Mouse (Mus musculus) cerebellum, postnatal 10 days (tissue): ENCODE measurements around the gene AC109138.7.

Experiments
- DNase-seq, 2 experiments: peaks; one replicate each; pipeline ENCODE4 v3.0.0; 2021; ENCODE audit warnings: mixed read lengths in 2 of 2

AC109138.7 gene

DNA sequence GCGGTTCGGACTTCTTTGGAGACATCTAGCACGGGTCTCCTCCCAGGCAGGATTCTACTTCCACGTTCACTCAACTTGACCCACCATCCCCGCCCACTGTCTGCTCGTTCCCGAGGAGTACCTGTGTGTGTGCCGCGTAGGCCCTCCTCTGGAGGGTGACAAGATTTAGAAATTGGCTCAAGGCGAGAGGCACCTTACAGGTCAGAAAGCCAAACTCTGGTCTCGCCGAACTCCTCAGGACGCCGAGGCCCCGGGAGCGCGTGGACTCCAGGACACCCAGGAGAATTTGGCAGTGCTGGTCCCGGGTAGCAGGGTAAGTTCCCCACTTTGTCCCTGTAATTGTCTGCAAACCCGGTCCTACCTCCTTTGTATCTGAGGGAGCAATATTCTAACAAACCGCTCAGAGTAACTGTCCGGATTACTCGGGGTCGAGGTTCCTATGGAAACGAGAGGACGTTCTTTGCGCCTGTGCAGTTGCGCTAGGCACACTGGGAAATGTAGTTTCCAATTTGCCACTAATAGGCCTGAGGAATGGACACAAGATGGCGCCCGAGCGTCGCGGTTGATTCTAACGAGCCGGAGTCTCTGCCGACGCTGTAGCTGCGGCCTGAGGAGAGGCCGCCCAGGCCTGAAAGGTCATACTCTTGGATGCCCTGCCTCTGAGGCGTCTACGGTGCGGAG lies 43.2 kb downstream of the AC109138.7 start:
- peak; percentile 96 to 97 for DNase-seq

DNA sequence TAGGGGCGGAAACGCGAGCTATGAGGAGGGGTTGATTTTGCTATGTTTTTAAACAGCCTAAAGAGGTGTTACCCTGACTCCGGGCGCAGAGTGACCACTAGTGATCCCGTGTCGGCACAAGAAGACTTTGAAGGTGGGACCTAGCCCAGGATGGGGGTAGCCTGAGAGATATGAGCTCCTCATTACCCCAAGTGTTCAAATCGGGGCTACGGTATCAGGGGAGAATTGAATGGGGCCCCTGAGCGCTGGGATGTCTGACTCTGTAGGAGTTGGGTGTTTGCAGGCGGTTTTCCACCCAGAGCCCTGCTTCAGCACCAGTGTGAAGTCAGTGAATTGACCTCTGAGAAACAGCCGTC lies 43.7 kb downstream of the AC109138.7 start:
- DNase-seq = no peak

DNA sequence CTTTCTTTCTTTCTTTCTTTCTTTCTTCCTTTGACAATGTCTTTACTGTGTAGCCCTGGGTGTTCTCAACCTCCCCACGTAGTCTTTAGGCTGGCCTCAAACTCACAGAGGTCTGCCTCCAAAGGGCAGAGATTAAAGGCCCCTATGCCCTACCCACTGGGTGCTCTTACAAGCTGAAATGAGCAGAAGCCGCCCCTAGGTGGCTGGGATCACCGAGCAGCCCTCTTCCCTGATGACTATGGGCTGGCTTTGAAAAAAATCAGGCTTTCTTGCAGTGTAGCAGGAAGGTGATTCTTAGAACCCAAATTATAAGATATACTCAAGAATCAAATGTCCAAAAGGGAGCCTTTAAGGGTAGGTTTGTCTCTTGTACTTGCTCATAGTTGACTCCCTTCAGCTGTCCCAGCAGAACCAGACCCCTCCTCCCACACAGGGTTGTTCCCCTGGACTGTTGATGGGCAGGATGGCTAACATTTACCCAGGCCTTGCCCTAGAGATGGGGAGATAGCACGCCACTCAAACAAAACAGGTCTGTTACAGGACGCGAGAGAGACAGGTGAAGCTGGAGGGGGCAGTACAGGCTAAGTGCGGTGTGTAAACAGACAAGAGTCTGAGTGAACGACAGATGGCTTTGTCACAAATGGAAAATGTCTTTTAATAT lies 47.0 kb downstream of the AC109138.7 start:
- no peak for DNase-seq

DNA sequence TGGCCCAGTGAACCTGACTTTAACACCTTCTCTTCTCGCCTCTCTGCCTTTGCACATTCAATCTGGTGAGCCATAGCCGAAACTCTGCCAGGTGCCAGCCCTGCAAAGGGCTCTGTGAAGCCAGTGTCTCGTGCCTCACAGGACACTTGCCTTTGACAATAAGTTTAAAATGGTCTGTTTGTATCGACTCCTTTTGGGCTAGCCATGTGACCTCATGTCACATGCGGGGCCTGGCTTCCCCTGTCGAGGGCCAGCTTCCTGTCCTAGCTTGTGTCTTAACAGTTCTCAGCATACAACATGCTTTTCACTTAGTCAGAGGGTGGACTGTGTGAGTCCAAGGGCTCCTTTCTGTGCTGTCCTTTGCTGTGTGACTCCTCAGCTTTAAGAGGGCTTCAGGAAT lies 48.6 kb downstream of the AC109138.7 start:
- no peak for DNase-seq

DNA sequence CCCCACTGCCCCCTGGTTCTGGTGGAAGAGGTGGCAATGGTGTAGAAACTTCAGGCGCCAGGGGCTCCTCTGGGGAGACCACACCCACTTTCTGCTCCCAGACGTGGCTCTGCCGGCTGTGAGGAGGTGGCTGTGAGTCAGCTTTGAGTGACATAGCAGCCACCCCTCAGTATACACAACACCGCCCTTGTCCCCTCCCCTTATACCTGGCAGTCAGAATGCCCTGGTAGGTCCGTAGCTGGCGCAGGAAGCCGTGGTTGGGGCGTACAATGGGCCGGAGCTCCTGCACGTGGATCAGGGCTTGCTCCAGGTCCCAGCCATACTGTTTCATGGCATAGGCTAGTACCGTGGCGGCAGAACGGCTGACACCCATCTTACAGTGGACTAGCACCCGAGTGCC lies 49.5 kb downstream of the AC109138.7 start:
- DNase-seq = no peak

DNA sequence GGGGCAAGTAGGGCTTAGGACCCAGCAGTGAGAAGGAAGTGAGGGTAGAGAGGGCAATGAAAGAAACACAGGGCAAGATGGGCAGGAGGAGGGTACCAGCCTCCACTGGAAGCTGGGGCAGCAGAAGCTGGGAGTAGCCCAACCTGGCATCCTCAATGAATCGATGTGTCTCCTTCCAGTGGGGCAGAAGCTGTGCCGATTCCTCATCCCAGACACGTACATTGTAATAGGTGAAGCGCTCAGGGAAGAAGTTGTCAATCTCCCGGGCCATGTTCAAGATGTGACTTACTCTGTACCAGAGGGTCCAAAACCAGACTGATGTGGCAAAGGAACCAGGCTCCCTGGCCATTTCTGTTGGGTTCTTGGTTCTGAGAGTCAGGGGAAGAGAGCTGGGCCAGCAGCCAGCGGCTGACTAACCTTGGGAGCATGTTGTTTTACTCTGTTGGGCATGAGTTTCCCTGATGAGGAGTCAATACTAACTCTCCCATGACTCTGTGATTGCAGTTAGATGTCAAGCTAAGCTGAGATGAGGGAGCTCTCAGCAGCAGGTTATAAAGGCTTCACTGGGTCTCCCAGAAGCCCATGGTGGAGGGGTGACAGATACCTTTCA lies 50.1 kb downstream of the AC109138.7 start:
- no peak for DNase-seq

DNA sequence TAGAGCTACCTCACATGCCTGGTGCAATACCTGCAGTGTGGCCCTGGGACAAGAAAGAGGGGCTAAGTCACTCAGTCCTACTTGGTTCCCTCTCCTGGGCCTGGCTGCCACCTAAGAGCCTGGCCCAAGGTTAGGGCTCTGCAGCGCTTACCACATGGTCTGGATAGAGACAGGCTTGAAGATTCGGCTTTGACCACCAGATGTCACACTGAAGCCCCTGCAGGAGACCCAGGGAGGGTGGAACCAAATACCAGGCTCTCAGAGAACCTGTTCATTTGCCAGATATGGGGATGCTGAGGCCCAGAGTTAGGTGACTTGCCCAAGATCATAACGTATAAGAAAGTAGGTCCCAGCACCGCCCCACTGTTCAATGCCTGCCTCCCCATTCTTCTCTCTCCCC lies 51.8 kb downstream of the AC109138.7 start:
- peak; percentile 55 to 59 for DNase-seq

DNA sequence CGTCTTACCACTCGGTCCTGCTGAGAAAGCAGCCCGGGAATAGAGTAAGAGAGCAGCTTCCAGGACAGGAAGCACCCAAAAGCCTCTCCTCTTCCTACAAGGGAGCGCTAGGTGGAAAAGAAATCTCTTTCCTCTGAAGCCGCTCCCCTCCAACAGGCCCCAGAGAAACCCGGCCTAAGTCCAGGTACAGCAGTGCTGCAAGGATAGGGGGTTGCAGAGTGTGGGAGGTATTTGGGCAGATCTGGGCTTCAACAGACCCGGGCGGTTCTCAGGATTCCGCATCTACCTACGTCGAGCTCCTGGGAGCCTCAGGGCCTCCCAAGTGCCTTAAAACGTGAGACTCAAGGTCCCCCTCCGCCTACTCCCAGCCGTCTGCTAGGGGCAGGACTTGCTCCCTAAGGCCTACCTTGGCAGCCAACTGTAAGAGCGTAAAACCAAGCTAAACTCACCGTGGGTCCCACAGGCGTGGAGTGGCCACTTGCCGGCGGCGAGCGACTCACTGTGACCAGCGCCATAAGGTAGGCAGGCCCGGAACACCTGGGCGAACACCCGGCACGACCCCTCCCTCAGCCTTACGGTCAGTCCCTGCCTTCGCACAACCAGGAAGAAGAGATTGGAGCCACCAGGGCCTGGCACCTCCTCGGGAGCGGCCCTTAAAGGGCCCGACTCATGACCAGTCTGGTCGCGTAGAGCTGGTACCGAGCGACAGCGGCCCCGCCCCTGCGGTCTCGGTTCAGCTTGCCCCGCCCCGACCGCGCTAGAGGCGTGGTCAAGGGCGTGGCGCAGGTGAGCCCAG lies 54.6 kb downstream of the AC109138.7 start, which contains the start of gene Ssh3:
Gene Ssh3, minus strand, starts transcription at position 615 of the 796 bp plus-strand sequence.
- peak; percentile 69 to 75 for DNase-seq

DNA sequence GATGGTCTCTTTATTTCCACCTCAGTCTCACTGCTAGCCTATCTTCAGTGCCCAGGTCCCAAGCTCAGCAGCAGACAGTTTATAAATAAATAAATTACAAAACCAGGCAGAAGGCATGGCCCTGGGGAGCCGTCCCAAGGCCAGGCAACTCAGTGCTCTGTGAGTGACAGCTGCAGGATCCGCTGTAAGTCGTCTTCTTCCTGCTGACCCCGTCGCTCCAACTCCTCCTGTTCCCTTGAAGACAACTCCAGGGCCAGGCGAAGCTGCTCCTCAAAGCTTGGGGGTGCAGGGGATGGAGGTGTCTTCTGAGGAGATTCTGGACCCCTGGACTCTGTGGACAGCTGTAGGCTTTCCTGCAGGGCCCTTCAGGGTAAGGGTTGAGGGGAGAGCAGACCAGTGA lies 56.0 kb downstream of the AC109138.7 start:
- DNase-seq = no peak

DNA sequence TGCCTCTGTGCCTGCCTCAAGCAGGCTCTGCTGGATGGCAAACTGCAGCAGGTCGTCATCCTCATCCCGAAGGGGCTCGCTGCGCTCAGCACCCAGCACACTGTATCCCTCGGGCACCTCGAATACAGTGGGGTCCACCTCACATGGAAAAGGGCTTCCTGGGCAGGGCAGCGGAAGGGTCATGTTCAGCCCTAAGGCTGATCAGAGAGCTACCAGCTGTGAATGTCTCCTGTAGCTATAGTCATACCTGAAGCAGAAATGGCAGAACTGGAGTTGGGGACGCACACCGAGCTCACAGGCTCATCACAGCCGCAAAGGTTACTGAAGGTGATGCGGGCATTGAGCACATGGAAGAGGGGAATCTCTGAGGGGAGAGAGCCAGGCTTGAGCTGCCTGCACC lies 56.8 kb downstream of the AC109138.7 start:
- no peak for DNase-seq

DNA sequence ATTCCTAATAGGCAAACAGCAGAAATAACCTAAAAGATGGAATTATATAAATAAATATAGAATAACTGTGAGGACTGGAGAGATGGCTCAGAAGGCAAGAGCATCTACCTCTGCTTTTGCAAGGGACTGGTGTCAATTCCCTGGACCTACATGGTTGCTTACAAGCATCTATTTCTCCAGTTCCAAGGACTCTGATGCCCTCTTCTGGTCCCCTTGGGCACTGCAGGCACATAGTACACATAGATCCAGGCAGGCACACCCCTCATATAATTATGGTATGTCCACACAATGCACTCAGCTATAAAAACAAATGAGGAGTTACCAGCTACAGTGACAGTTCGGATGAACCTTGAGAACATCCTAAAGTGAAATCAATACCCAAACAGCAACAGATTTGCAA lies 65.3 kb downstream of the AC109138.7 start:
- peak; percentile 44 to 57 for DNase-seq

DNA sequence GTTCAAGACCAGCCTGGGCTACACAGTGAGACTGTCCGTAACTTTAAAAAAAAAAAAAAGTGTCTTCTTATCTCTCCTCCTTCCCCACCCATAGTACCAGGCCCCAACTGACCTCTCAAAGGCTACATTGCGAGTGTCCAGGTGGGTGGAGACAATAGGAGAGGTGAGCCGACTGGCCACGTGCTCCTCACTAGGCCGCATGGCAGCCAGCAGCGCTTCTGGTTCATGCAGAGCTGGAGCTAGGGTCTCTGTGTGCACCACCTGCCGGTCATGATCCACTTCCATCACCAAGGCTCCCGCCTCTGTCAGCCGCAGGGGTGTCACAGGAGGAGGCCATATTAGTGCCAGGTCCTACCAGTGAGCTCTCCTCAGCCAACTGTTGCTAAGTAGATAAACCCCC lies 66.3 kb downstream of the AC109138.7 start:
- DNase-seq = no peak
